Mouse (Mus musculus) midbrain, embryonic 14.5 days (tissue): ENCODE data around the gene Gabrr1. TPM values are rescaled to one million over a fixed set of nuclear protein-coding genes. Genes with fewer than 3 reads are reported as not detected.

ENCODE experiments used
- ATAC-seq: fragments of 200-750 bp; cut with Nextera tagmentation; 2 replicates; pipeline ENCODE4 v1.8.0; 2017; ENCODE audit warnings: moderate number of reproducible peaks, moderate library complexity; ENCODE audit not compliant: low FRiP score, low TSS enrichment
- DNase-seq: peaks from one replicate; pipeline ENCODE4 v3.0.0-alpha.2; 2015
- H3K27ac ChIP-seq: fragments of 300-500 bp; sonication (generic); replicated peaks from 2 replicates; pipeline ENCODE4 v1.5.1; 2014; ENCODE audit warnings: mild to moderate bottlenecking, low read depth, low read length, moderate library complexity
- H3K27me3 ChIP-seq: fragments of 300-500 bp; sonication (generic); 2 replicates; pipeline ENCODE4 v1.6.1; 2014; ENCODE audit warnings: low read length, control low read depth, mixed read lengths; ENCODE audit not compliant: control insufficient read depth, insufficient read depth
- H3K36me3 ChIP-seq: fragments of 300-500 bp; sonication (generic); 2 replicates; pipeline ENCODE4 v1.6.1; 2014; ENCODE audit warnings: low read length, control low read depth; ENCODE audit not compliant: control insufficient read depth, insufficient read depth
- H3K4me1 ChIP-seq: fragments of 300-500 bp; sonication (generic); 2 replicates; pipeline ENCODE4 v1.6.1; 2014; ENCODE audit warnings: mild to moderate bottlenecking, antibody characterized with exemption, low read length, control low read depth; ENCODE audit not compliant: control insufficient read depth, insufficient read depth
- H3K4me2 ChIP-seq: fragments of 300-500 bp; sonication (generic); 2 replicates; pipeline ENCODE4 v1.6.1; 2014; ENCODE audit warnings: mild to moderate bottlenecking, low read length, moderate library complexity
- H3K4me3 ChIP-seq: fragments of 300-500 bp; sonication (generic); replicated peaks from 2 replicates; pipeline ENCODE4 v1.5.1; 2014; ENCODE audit warnings: low read depth, low read length
- H3K9ac ChIP-seq: fragments of 300-500 bp; sonication (generic); replicated peaks from 2 replicates; pipeline ENCODE4 v1.6.1; 2014; ENCODE audit warnings: mild to moderate bottlenecking, low read length, moderate library complexity
- H3K9me3 ChIP-seq: fragments of 300-500 bp; sonication (generic); 2 replicates; pipeline ENCODE4 v1.6.1; 2016; ENCODE audit warnings: low read length, control low read depth, mixed read lengths; ENCODE audit not compliant: control insufficient read depth
- WGBS: fragments of 180-500 bp; shearing (Covaris S2); extraction: QIAGEN DNeasy Blood & Tissue Kit; methylation state at CpG from one replicate; pipeline ENCODE4 v1.1.7; 2014; 5-methylcytosine and 5-hydroxymethylcytosine counted together
- polyA plus RNA-seq: library from polyadenylated mRNA; unstranded; fragments of >200 nt; fragmentation: Nextera tagmentation; extraction: Ambion mirVana; gene quantifications from 2 replicates; pipeline ENCODE4 v1.2.1, GENCODE M21; 2014

Gene Gabrr1
- polyA plus RNA-seq, 1 experiment from 2014 or later, result 0.78 TPM

DNA sequence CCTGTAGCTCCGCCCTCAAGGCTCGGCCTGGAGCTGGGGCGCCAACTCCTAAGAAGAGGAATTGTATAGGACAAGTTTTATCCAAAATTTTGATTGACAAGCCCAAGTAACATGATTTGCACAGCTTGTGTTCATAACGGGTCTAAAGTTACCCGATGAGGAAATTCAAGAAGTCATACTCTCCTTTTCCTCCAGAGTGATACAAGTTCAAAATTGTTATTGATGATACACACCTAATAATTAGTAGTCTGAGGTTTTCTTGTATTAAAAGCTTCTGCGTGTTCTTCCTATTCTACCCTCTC, 57.4 kb downstream of the Gabrr1 start, which contains the start of gene Pm20d2:
TSS of gene Pm20d2 (minus strand) at position 3 of the 302 bp plus-strand sequence.
- H3K27me3 ChIP-seq, result no peaks in the 10 kb centered on the region
- peak within 1 kb of the TSS; percentile 84 for H3K4me2 ChIP-seq
- peak within 1 kb of the TSS; percentile 65 for H3K4me3 ChIP-seq
- peak within 1 kb of the TSS; percentile 92 for H3K27ac ChIP-seq
- H3K4me1 ChIP-seq, result no peaks in the 10 kb centered on the region
- H3K36me3 ChIP-seq, result no peaks in the 10 kb centered on the region
- no peak for ATAC-seq
- DNase-seq, result no peak
- no peaks in the 10 kb centered on the region for H3K9me3 ChIP-seq
- H3K9ac ChIP-seq, result peak within 1 kb of the TSS; percentile 78
- 14% methylated on average over 6 of the region's 6 CpGs for WGBS

DNA sequence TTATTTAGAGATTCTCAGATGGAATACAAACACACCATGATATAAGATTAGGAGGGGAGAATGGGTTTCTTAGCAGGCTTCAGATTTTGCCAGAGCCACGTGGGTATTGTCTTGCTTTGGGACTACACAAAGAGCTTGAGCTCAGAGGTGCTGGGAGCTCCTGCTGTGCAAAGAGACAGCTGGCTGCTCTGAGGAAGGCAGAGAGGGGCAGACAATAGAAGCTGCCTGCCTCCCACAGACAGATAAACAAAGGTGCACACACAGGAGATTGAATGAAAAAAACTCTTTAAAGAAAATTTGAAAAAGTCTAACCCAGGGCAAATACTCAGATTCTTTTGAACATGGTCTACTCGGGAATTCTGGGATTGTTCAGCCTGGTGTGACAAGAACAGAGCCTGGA, 65.8 kb downstream of the Gabrr1 start:
- Histone ChIP-seq H3K4me2 (no peak overlapping the region), H3K27me3 (no peaks in the 10 kb centered on the region), H3K27ac (no peak overlapping the region), H3K4me1 (no peaks in the 10 kb centered on the region), H3K9ac (no peak overlapping the region), H3K4me3 (no peak overlapping the region), H3K36me3 (no peaks in the 10 kb centered on the region), H3K9me3 (no peaks in the 10 kb centered on the region)
- no peak for DNase-seq
- ATAC-seq, result no peak
- WGBS, result 6% methylated on average over 2 of the region's 2 CpGs

- H3K4me3 ChIP-seq, result no peak overlapping the region
- H3K27ac ChIP-seq, result no peak overlapping the region
- no peak overlapping the region for H3K9ac ChIP-seq
- ATAC-seq (peak; percentile 48; the same call in 1 of the 2 replicates), DNase-seq (peak; percentile 72)
- WGBS, result under 1% methylated on average over 4 of the region's 4 CpGs
- H3K27me3 ChIP-seq, result no peaks in the 10 kb centered on the region
- 0 out of 2 replicates have a peak, but pooled peaks cover 8% of the 10 kb centered on the region for H3K4me1 ChIP-seq
- H3K9me3 ChIP-seq, result no peaks in the 10 kb centered on the region
- no peaks in the 10 kb centered on the region for H3K36me3 ChIP-seq
- no peak overlapping the region for H3K4me2 ChIP-seq
These were observed 72.4 kb downstream of the Gabrr1 start for GRCm38 (mm10) chr4:33204682-33205081.

DNA sequence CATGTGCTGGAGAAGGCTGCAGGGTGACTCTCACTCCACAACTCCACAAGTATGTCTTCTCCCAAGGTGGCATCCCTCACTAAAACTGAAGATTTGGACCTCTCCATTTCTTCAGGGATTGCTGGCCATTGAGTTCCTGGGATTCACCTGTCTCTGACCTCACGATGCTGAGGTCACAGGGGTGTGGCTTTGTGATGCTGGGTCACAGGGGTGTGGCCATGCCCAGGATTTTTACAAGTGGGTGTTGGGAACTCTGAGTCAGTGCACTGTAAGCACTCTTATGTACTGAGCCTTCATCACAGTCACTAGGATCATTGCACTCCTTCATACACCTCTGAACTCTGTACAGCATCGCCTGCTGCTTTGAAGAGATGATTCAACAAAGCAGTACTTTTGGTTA, 75.2 kb downstream of the Gabrr1 start:
- H3K36me3 ChIP-seq, result no peaks in the 10 kb centered on the region
- H3K27me3 ChIP-seq, result no peaks in the 10 kb centered on the region
- no peak overlapping the region for H3K4me3 ChIP-seq
- H3K27ac ChIP-seq, result no peak overlapping the region
- peaks cover 16% of the 10 kb centered on the region; the same call in 1 of the 2 replicates for H3K4me1 ChIP-seq
- 73% methylated on average over 2 of the region's 2 CpGs for WGBS
- no peaks in the 10 kb centered on the region for H3K9me3 ChIP-seq
- no peak overlapping the region for H3K4me2 ChIP-seq
- no peak overlapping the region for H3K9ac ChIP-seq
- DNase-seq (no peak), ATAC-seq (no peak)

DNA sequence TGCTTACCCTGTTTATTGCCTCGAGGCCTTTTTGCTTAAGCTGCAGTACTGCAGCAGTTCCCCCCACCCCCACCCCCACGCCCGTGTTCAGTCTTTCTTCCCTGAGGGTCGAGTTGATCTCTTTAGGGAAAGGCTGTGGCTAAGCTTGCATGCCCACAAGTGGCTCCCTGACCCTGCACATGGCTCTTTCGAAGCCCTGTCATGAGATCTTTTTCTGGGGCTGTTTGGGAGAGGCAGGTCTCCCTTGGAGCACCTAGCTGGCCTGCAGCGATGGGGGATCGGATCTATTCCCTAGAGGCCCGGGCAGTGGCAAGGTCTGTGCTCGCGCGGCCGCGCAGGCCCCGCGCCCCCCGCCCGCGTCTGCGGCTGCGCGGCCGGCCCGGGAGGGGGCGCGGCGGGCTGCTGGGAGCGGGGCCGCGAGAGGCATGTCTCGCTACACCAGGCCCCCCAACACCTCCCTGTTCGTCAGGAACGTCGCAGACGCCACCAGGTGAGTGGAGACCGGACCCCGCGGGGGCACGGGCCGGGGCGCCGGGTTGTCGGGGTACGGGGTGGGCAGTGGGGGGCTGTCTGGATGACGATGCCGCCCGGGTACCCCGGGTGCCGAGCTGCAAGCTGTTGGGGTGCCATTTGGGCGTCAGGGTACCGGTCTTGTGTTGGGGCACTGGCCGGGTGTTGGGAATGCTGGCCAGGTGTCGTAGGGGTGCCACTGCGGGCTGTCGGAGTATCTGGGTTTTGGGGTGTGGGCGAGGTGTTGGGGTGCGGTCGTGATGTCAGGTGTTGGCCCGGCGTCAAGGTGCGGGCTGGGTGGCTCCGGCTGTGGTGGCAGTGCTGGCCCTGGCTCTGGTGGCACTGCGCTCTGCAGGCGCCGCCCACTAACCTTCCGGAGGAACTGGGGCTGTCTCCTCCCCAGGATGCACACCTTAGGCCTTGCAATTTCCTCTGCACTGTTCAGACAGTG, 76.8 kb downstream of the Gabrr1 start, which contains the start of gene Srsf12:
TSS of gene Srsf12 (plus strand) at position 111 of the 961 bp plus-strand sequence.
- ATAC-seq (peak; percentile 87), DNase-seq (peak; percentile 84)
- Histone ChIP-seq H3K4me2 (peak within 1 kb of the TSS; percentile 95), H3K27me3 (no peaks in the 10 kb centered on the region), H3K4me3 (peak within 1 kb of the TSS; percentile 79), H3K4me1 (peaks cover 16% of the 10 kb centered on the region; the same call in 1 of the 2 replicates), H3K9me3 (no peaks in the 10 kb centered on the region), H3K27ac (peak within 1 kb of the TSS; percentile 87), H3K36me3 (no peaks in the 10 kb centered on the region), H3K9ac (peak within 1 kb of the TSS; percentile 95)
- 2% methylated on average over 64 of the region's 65 CpGs for WGBS

Other genes with a start within 250 kb of the Gabrr1 start
- gene Ankrd6, start 181.7 kb upstream of the Gabrr1 start, polyA plus RNA-seq, result 25.4 and 31.3 TPM in 2 replicates
- 29.1 and 34.4 TPM in 2 replicates for gene Rragd, start 149.5 kb upstream of the Gabrr1 start, polyA plus RNA-seq
- 49.7 and 61.6 TPM in 2 replicates for gene Ube2j1, start 101.1 kb upstream of the Gabrr1 start, polyA plus RNA-seq
- 0.35 and 0.74 TPM in 2 replicates for gene Gabrr2, start 69.5 kb upstream of the Gabrr1 start, polyA plus RNA-seq
- 1.9 and 2.3 TPM in 2 replicates for gene Pm20d2, start 57.2 kb downstream of the Gabrr1 start, polyA plus RNA-seq
- gene Srsf12, start 76.5 kb downstream of the Gabrr1 start, polyA plus RNA-seq, result 54.4 and 63.4 TPM in 2 replicates
- 73.5 and 83.2 TPM in 2 replicates for gene Pnrc1, start 157.6 kb downstream of the Gabrr1 start, polyA plus RNA-seq
- 23.9 and 30.5 TPM in 2 replicates for gene Rngtt, start 177.8 kb downstream of the Gabrr1 start, polyA plus RNA-seq